Mouse (Mus musculus) heart, embryonic 10.5 days (tissue): ENCODE results near the gene Ank3. TPM values are rescaled to one million over a fixed set of nuclear protein-coding genes. Genes with fewer than 3 reads are reported as not detected.

Experiments
- DNase-seq: peaks from one replicate; pipeline ENCODE4 v3.0.0-alpha.2; 2017; ENCODE audit warnings: low spot score
- H3K27ac ChIP-seq: fragments of 300-500 bp; sonication (generic); 2 replicates; pipeline ENCODE4 v1.5.1; 2016; ENCODE audit warnings: mild to moderate bottlenecking
- H3K27me3 ChIP-seq: fragments of 300-500 bp; sonication (generic); 2 replicates; pipeline ENCODE4 v1.6.1; 2016; ENCODE audit warnings: mild to moderate bottlenecking; ENCODE audit not compliant: poor library complexity, insufficient read depth, severe bottlenecking
- H3K36me3 ChIP-seq: fragments of 300-500 bp; sonication (generic); 2 replicates; pipeline ENCODE4 v1.6.1; 2016; ENCODE audit warnings: mild to moderate bottlenecking, moderate library complexity
- H3K4me1 ChIP-seq: fragments of 300-500 bp; sonication (generic); 2 replicates; pipeline ENCODE4 v1.6.1; 2016; ENCODE audit warnings: mild to moderate bottlenecking
- H3K4me3 ChIP-seq: fragments of 300-500 bp; sonication (generic); 2 replicates; pipeline ENCODE4 v1.5.1; 2016; ENCODE audit warnings: mild to moderate bottlenecking, moderate library complexity
- H3K9me3 ChIP-seq: fragments of 300-500 bp; sonication (generic); 2 replicates; pipeline ENCODE4 v1.6.1; 2016; ENCODE audit warnings: mild to moderate bottlenecking, moderate library complexity
- WGBS: fragments of 180-500 bp; shearing (Covaris S2); methylation state at CpG from one replicate; pipeline ENCODE4 v1.1.7; 2016; 5-methylcytosine and 5-hydroxymethylcytosine counted together
- polyA plus RNA-seq: library from polyadenylated mRNA; unstranded; fragments of >200 nt; fragmentation: Nextera tagmentation; extraction: Ambion mirVana; gene quantifications from 2 replicates; pipeline ENCODE4 v1.2.1, GENCODE M21; 2016

Ank3 gene
- polyA plus RNA-seq, 1 experiment from 2014 or later: 54.8 TPM

GRCm38 (mm10) chr10:69915566-69915965 lies 517.0 kb downstream of the Ank3 start:
- H3K27ac ChIP-seq: no peak overlapping the region
- no peaks in the 10 kb centered on the region for H3K9me3 ChIP-seq
- H3K4me1 ChIP-seq: peaks cover 6% of the 10 kb centered on the region; the same call in 1 of the 2 replicates
- 77% methylated on average over 3 of the region's 3 CpGs for WGBS
- no peak overlapping the region for H3K4me3 ChIP-seq
- H3K36me3 ChIP-seq: peaks cover 21% of the 10 kb centered on the region
- no peaks in the 10 kb centered on the region for H3K27me3 ChIP-seq
- no peak for DNase-seq

- no peaks in the 10 kb centered on the region for H3K9me3 ChIP-seq
- H3K27ac ChIP-seq: no peak overlapping the region
- H3K4me3 ChIP-seq: no peak overlapping the region
- 89% methylated on average over 4 of the region's 4 CpGs for whole genome bisulfite sequencing
- peaks cover 8% of the 10 kb centered on the region; the same call in 1 of the 2 replicates for H3K4me1 ChIP-seq
- DNase-seq: no peak
- peaks cover 21% of the 10 kb centered on the region for H3K36me3 ChIP-seq
- no peaks in the 10 kb centered on the region for H3K27me3 ChIP-seq
Measured at GRCm38 (mm10) chr10:69916205-69916604, 517.6 kb downstream of the Ank3 start.

- Histone ChIP-seq H3K4me1 (peaks cover 9% of the 10 kb centered on the region), H3K36me3 (peaks cover 17% of the 10 kb centered on the region)
- WGBS: 84% methylated on average over 10 of the region's 10 CpGs
Measured at GRCm38 (mm10) chr10:69916689-69917435, 518.3 kb downstream of the Ank3 start.

GRCm38 (mm10) chr10:69917711-69918110 lies 519.1 kb downstream of the Ank3 start:
- peaks cover 17% of the 10 kb centered on the region for H3K36me3 ChIP-seq
- WGBS: 85% methylated on average over 5 of the region's 5 CpGs
- peaks cover 17% of the 10 kb centered on the region for H3K4me1 ChIP-seq
- no peaks in the 10 kb centered on the region for H3K27me3 ChIP-seq
- H3K4me3 ChIP-seq: no peak overlapping the region
- no peak overlapping the region for H3K27ac ChIP-seq
- DNase-seq: no peak
- no peaks in the 10 kb centered on the region for H3K9me3 ChIP-seq

More at GRCm38 (mm10) chr10:69916689-69917435, 518.3 kb downstream of the Ank3 start:
- DNase-seq: no peak
- H3K9me3 ChIP-seq: no peaks in the 10 kb centered on the region
- H3K27me3 ChIP-seq: no peaks in the 10 kb centered on the region
- no peak overlapping the region for H3K4me3 ChIP-seq
- no peak overlapping the region for H3K27ac ChIP-seq

GRCm38 (mm10) chr10:69918461-69919151 lies 520.0 kb downstream of the Ank3 start:
- no peak overlapping the region for H3K4me3 ChIP-seq
- DNase-seq: no peak
- H3K9me3 ChIP-seq: no peaks in the 10 kb centered on the region
- no peaks in the 10 kb centered on the region for H3K27me3 ChIP-seq
- peaks cover 13% of the 10 kb centered on the region; the same call in 1 of the 2 replicates for H3K36me3 ChIP-seq
- H3K4me1 ChIP-seq: peaks cover 20% of the 10 kb centered on the region
- H3K27ac ChIP-seq: no peak overlapping the region
- 96% methylated on average over 6 of the region's 6 CpGs for WGBS

GRCm38 (mm10) chr10:69919152-69919492 lies 520.5 kb downstream of the Ank3 start:
- DNase-seq: no peak
- Histone ChIP-seq H3K27ac (no peak overlapping the region), H3K27me3 (no peaks in the 10 kb centered on the region), H3K4me1 (peaks cover 25% of the 10 kb centered on the region), H3K4me3 (no peak overlapping the region), H3K36me3 (peaks cover 13% of the 10 kb centered on the region; the same call in 1 of the 2 replicates), H3K9me3 (no peaks in the 10 kb centered on the region)
- 76% methylated on average over 5 of the region's 5 CpGs for WGBS

GRCm38 (mm10) chr10:69919746-69920145 lies 521.2 kb downstream of the Ank3 start:
- Histone ChIP-seq H3K4me1 (peaks cover 31% of the 10 kb centered on the region), H3K4me3 (no peak overlapping the region), H3K9me3 (no peaks in the 10 kb centered on the region), H3K27me3 (no peaks in the 10 kb centered on the region), H3K36me3 (peaks cover 13% of the 10 kb centered on the region; the same call in 1 of the 2 replicates), H3K27ac (no peak overlapping the region)
- DNase-seq: no peak
- 81% methylated on average over 7 of the region's 7 CpGs for WGBS

GRCm38 (mm10) chr10:69922076-69922475 lies 523.5 kb downstream of the Ank3 start:
- no peak for DNase-seq
- no peak overlapping the region for H3K27ac ChIP-seq
- H3K4me3 ChIP-seq: no peak overlapping the region
- no peaks in the 10 kb centered on the region for H3K9me3 ChIP-seq
- WGBS: 74% methylated on average over 5 of the region's 5 CpGs
- H3K4me1 ChIP-seq: peaks cover 53% of the 10 kb centered on the region
- H3K36me3 ChIP-seq: peaks cover 13% of the 10 kb centered on the region; the same call in 1 of the 2 replicates
- no peaks in the 10 kb centered on the region for H3K27me3 ChIP-seq

- H3K4me1 ChIP-seq: peaks cover 56% of the 10 kb centered on the region
- H3K4me3 ChIP-seq: peak overlapping the region; percentile 54
- WGBS: 6% methylated on average over 8 of the region's 8 CpGs
- H3K27me3 ChIP-seq: no peaks in the 10 kb centered on the region
- H3K27ac ChIP-seq: peak overlapping the region; percentile 78; the same call in 1 of the 2 replicates
- no peak for DNase-seq
- H3K9me3 ChIP-seq: no peaks in the 10 kb centered on the region
- H3K36me3 ChIP-seq: peaks cover 19% of the 10 kb centered on the region; the same call in 1 of the 2 replicates
Measured at GRCm38 (mm10) chr10:69923801-69924200, 525.2 kb downstream of the Ank3 start.

- peak overlapping the region; percentile 54 for H3K4me3 ChIP-seq
- peaks cover 56% of the 10 kb centered on the region for H3K4me1 ChIP-seq
- no peaks in the 10 kb centered on the region for H3K27me3 ChIP-seq
- no peaks in the 10 kb centered on the region for H3K9me3 ChIP-seq
- DNase-seq: peak; percentile 88
- 4% methylated on average over 11 of the region's 11 CpGs for WGBS
- H3K36me3 ChIP-seq: peaks cover 14% of the 10 kb centered on the region; the same call in 1 of the 2 replicates
- H3K27ac ChIP-seq: peak overlapping the region; percentile 78
Measured at GRCm38 (mm10) chr10:69924321-69924720, 525.7 kb downstream of the Ank3 start.

- Histone ChIP-seq H3K4me3 (peak overlapping the region; percentile 54), H3K36me3 (peaks cover 12% of the 10 kb centered on the region; the same call in 1 of the 2 replicates), H3K4me1 (peaks cover 56% of the 10 kb centered on the region), H3K9me3 (no peaks in the 10 kb centered on the region), H3K27me3 (no peaks in the 10 kb centered on the region), H3K27ac (peak overlapping the region; percentile 78)
- DNase-seq: no peak
- WGBS: 4% methylated on average over 14 of the region's 14 CpGs
Measured at GRCm38 (mm10) chr10:69924845-69925244, 526.3 kb downstream of the Ank3 start.

- Histone ChIP-seq H3K4me3 (peak overlapping the region; percentile 54), H3K27ac (peak overlapping the region; percentile 78), H3K27me3 (no peaks in the 10 kb centered on the region), H3K4me1 (peaks cover 54% of the 10 kb centered on the region), H3K9me3 (no peaks in the 10 kb centered on the region), H3K36me3 (peaks cover 14% of the 10 kb centered on the region; the same call in 1 of the 2 replicates)
- DNase-seq: peak; percentile 78
- 1% methylated on average over 19 of the region's 19 CpGs for WGBS
Measured at GRCm38 (mm10) chr10:69925285-69926157, 526.9 kb downstream of the Ank3 start.
